Mouse (Mus musculus) midbrain, embryonic 13.5 days (tissue): ENCODE data around the gene Crygb. TPM values are rescaled to one million over a fixed set of nuclear protein-coding genes. Genes with fewer than 3 reads are reported as not detected.

Experiments
- ATAC-seq: fragments of 200-750 bp; cut with Nextera tagmentation; 2 replicates; pipeline ENCODE4 v1.8.0; 2017; ENCODE audit warnings: mild to moderate bottlenecking, moderate TSS enrichment, moderate library complexity
- H3K27ac ChIP-seq: fragments of 300-500 bp; sonication (generic); 2 replicates; pipeline ENCODE4 v1.5.1; 2015; ENCODE audit warnings: inconsistent platforms, mild to moderate bottlenecking, moderate library complexity
- H3K27me3 ChIP-seq: fragments of 300-500 bp; sonication (generic); 2 replicates; pipeline ENCODE4 v1.6.1; 2015; ENCODE audit warnings: mild to moderate bottlenecking, inconsistent platforms
- H3K36me3 ChIP-seq: fragments of 300-500 bp; sonication (generic); 2 replicates; pipeline ENCODE4 v1.6.1; 2015; ENCODE audit warnings: mild to moderate bottlenecking, inconsistent platforms
- H3K4me1 ChIP-seq: fragments of 300-500 bp; sonication (generic); replicated peaks from 2 replicates; pipeline ENCODE4 v1.6.1; 2015; ENCODE audit warnings: inconsistent platforms
- H3K4me2 ChIP-seq: fragments of 300-500 bp; sonication (generic); replicated peaks from 2 replicates; pipeline ENCODE4 v1.6.1; 2015; ENCODE audit warnings: moderate library complexity, mild to moderate bottlenecking, inconsistent platforms
- H3K4me3 ChIP-seq: fragments of 300-500 bp; sonication (generic); replicated peaks from 2 replicates; pipeline ENCODE4 v1.5.1; 2015; ENCODE audit warnings: mild to moderate bottlenecking, inconsistent platforms
- H3K9ac ChIP-seq: fragments of 300-500 bp; sonication (generic); replicated peaks from 2 replicates; pipeline ENCODE4 v1.6.1; 2015; ENCODE audit warnings: mild to moderate bottlenecking, inconsistent platforms
- H3K9me3 ChIP-seq: fragments of 300-500 bp; sonication (generic); 2 replicates; pipeline ENCODE4 v1.6.1; 2016; ENCODE audit warnings: mild to moderate bottlenecking, inconsistent platforms
- WGBS: fragments of 180-500 bp; shearing (Covaris S2); methylation state at CpG from one replicate; pipeline ENCODE4 v1.1.7; 2015; 5-methylcytosine and 5-hydroxymethylcytosine counted together
- polyA plus RNA-seq: library from polyadenylated mRNA; unstranded; fragments of >200 nt; fragmentation: Nextera tagmentation; extraction: Ambion mirVana; gene quantifications from 2 replicates; pipeline ENCODE4 v1.2.1, GENCODE M21; 2015

Gene Crygb
- polyA plus RNA-seq, 1 experiment from 2014 or later: 0.30 TPM

GRCm38 (mm10) chr1:65109196-65109595 is 27.1 kb upstream of the Crygb start:
- no peak for ATAC-seq
- no peak overlapping the region for H3K4me2 ChIP-seq
- no peak overlapping the region for H3K27ac ChIP-seq
- 93% methylated on average over 8 of the region's 8 CpGs for WGBS
- H3K9me3 ChIP-seq: no peaks in the 10 kb centered on the region
- H3K27me3 ChIP-seq: no peaks in the 10 kb centered on the region
- no peak overlapping the region for H3K9ac ChIP-seq
- no peak overlapping the region for H3K4me3 ChIP-seq
- H3K36me3 ChIP-seq: no peaks in the 10 kb centered on the region
- H3K4me1 ChIP-seq: no peaks in the 10 kb centered on the region

DNA sequence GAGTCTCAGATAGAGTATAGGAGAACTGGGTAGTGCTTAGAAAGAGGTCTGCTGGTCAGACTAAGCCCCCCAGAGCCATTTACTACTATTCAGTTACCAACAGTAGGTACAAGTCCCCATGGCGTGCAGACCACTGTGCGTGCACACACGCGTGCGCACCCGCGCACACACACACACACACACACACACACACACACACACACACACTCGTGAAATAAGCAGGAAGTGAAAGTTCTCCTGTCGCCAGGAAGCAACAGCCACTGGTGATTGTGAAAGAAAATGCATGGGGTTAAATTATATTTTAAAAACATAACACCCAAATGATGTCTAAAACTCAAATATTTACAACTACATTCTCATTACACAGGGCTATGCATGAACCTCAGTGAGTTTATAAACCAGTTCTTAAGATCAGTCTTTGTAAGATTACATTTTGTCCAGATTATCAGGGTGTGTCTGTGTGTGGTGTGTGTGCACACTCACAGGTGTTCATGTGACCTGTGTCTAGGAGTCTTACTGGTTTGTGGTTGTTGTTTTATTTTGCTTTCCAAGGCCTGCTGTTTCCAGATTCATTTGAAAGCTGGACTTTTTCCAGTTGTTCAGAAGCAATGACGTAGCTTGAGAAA is 25.7 kb upstream of the Crygb start:
- Histone ChIP-seq H3K9me3 (no peaks in the 10 kb centered on the region), H3K4me3 (no peak overlapping the region), H3K27ac (no peak overlapping the region), H3K4me1 (no peaks in the 10 kb centered on the region), H3K36me3 (no peaks in the 10 kb centered on the region), H3K4me2 (no peak overlapping the region), H3K27me3 (no peaks in the 10 kb centered on the region), H3K9ac (no peak overlapping the region)
- 89% methylated on average over 10 of the region's 10 CpGs for WGBS
- ATAC-seq: no peak

- no peaks in the 10 kb centered on the region for H3K27me3 ChIP-seq
- H3K36me3 ChIP-seq: no peaks in the 10 kb centered on the region
- no peak within 1 kb of the TSS for H3K27ac ChIP-seq
- no peak within 1 kb of the TSS for H3K4me2 ChIP-seq
- no peaks in the 10 kb centered on the region for H3K9me3 ChIP-seq
- H3K4me1 ChIP-seq: no peaks in the 10 kb centered on the region
- ATAC-seq: no peak
- 87% methylated on average over 11 of the region's 11 CpGs for WGBS
- H3K9ac ChIP-seq: no peak within 1 kb of the TSS
- no peak within 1 kb of the TSS for H3K4me3 ChIP-seq
Measured at GRCm38 (mm10) chr1:65103273-65103672, 21.2 kb upstream of the Crygb start, which contains the start of gene Cryga. Cryga (minus strand) TSS chr1:65103373.

- Histone ChIP-seq H3K36me3 (no peaks in the 10 kb centered on the region), H3K27me3 (no peaks in the 10 kb centered on the region), H3K4me2 (no peak overlapping the region), H3K4me1 (no peaks in the 10 kb centered on the region), H3K27ac (no peak overlapping the region), H3K9ac (no peak overlapping the region), H3K9me3 (no peaks in the 10 kb centered on the region), H3K4me3 (no peak overlapping the region)
- no peak for ATAC-seq
- 88% methylated on average over 3 of the region's 3 CpGs for WGBS
Measured at GRCm38 (mm10) chr1:65096953-65097352, 14.9 kb upstream of the Crygb start.

- 91% methylated on average over 3 of the region's 3 CpGs for WGBS
- no peaks in the 10 kb centered on the region for H3K36me3 ChIP-seq
- H3K27ac ChIP-seq: no peak overlapping the region
Measured at GRCm38 (mm10) chr1:65091566-65091965, 9.5 kb upstream of the Crygb start.

GRCm38 (mm10) chr1:65090370-65090769 is 8.3 kb upstream of the Crygb start:
- Histone ChIP-seq H3K4me2 (no peak overlapping the region), H3K4me3 (no peak overlapping the region), H3K4me1 (no peaks in the 10 kb centered on the region), H3K27me3 (no peaks in the 10 kb centered on the region), H3K36me3 (no peaks in the 10 kb centered on the region), H3K9me3 (no peaks in the 10 kb centered on the region), H3K9ac (no peak overlapping the region), H3K27ac (no peak overlapping the region)
- no peak for ATAC-seq
- WGBS: 74% methylated on average over 2 of the region's 2 CpGs

More at GRCm38 (mm10) chr1:65091566-65091965, 9.5 kb upstream of the Crygb start:
- Histone ChIP-seq H3K4me3 (no peak overlapping the region), H3K27me3 (no peaks in the 10 kb centered on the region), H3K4me1 (no peaks in the 10 kb centered on the region), H3K9ac (no peak overlapping the region), H3K4me2 (no peak overlapping the region), H3K9me3 (no peaks in the 10 kb centered on the region)
- no peak for ATAC-seq

GRCm38 (mm10) chr1:65088567-65089356 is 6.7 kb upstream of the Crygb start:
- Histone ChIP-seq H3K4me3 (no peak overlapping the region), H3K36me3 (no peaks in the 10 kb centered on the region), H3K9ac (no peak overlapping the region), H3K27me3 (no peaks in the 10 kb centered on the region), H3K27ac (no peak overlapping the region), H3K4me1 (no peaks in the 10 kb centered on the region), H3K9me3 (no peaks in the 10 kb centered on the region), H3K4me2 (no peak overlapping the region)
- 84% methylated on average over 6 of the region's 6 CpGs for WGBS
- no peak for ATAC-seq

- Histone ChIP-seq H3K27ac (no peak overlapping the region), H3K9me3 (no peaks in the 10 kb centered on the region), H3K27me3 (no peaks in the 10 kb centered on the region), H3K4me2 (no peak overlapping the region), H3K4me1 (no peaks in the 10 kb centered on the region), H3K4me3 (no peak overlapping the region), H3K36me3 (no peaks in the 10 kb centered on the region), H3K9ac (no peak overlapping the region)
- no peak for ATAC-seq
- 20% methylated on average over 5 of the region's 5 CpGs for WGBS
Measured at GRCm38 (mm10) chr1:65075607-65076006, 6.5 kb downstream of the Crygb start.

DNA sequence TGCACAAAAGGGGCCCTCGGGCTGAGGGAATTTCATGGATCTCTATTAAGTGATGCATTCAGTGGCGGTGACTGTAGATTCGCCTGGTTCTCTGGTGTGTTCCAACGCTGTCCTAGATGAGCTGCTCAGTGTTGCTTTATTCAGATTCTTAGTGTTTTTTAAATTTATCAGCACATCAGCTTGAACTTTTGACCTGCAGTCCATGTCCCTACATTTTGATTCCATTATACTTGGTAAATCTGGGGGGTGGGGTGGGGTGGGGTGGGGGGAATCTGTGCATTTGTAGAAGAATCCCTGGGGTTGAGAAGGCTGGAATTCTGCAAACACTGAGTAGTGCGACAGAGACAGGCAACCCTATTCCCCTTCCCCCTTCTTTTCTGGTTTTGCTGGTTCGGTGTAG is 8.5 kb downstream of the Crygb start, which contains the start of gene Crygc:
Gene Crygc (minus strand): TSS at position 101 of the 400 bp plus-strand sequence.
- 55% methylated on average over 6 of the region's 6 CpGs for WGBS
- H3K9ac ChIP-seq: no peak within 1 kb of the TSS
- no peaks in the 10 kb centered on the region for H3K4me1 ChIP-seq
- H3K36me3 ChIP-seq: no peaks in the 10 kb centered on the region
- no peaks in the 10 kb centered on the region for H3K9me3 ChIP-seq
- no peak within 1 kb of the TSS for H3K27ac ChIP-seq
- no peaks in the 10 kb centered on the region for H3K27me3 ChIP-seq
- H3K4me2 ChIP-seq: no peak within 1 kb of the TSS
- no peak within 1 kb of the TSS for H3K4me3 ChIP-seq
- ATAC-seq: no peak

- ATAC-seq: no peak
Measured at GRCm38 (mm10) chr1:65067842-65068241, 14.2 kb downstream of the Crygb start.

GRCm38 (mm10) chr1:65064201-65064600 is 17.9 kb downstream of the Crygb start:
- Histone ChIP-seq H3K4me3 (no peak overlapping the region), H3K27ac (no peak overlapping the region), H3K27me3 (no peaks in the 10 kb centered on the region), H3K36me3 (no peaks in the 10 kb centered on the region), H3K4me2 (no peak overlapping the region), H3K4me1 (no peaks in the 10 kb centered on the region), H3K9ac (no peak overlapping the region), H3K9me3 (no peaks in the 10 kb centered on the region)
- WGBS: 82% methylated on average over 15 of the region's 15 CpGs
- ATAC-seq: no peak

More at GRCm38 (mm10) chr1:65067842-65068241, 14.2 kb downstream of the Crygb start:
- Histone ChIP-seq H3K36me3 (no peaks in the 10 kb centered on the region), H3K4me3 (no peak overlapping the region), H3K27ac (no peak overlapping the region), H3K4me2 (no peak overlapping the region), H3K9me3 (no peaks in the 10 kb centered on the region), H3K4me1 (no peaks in the 10 kb centered on the region), H3K27me3 (no peaks in the 10 kb centered on the region), H3K9ac (no peak overlapping the region)

DNA sequence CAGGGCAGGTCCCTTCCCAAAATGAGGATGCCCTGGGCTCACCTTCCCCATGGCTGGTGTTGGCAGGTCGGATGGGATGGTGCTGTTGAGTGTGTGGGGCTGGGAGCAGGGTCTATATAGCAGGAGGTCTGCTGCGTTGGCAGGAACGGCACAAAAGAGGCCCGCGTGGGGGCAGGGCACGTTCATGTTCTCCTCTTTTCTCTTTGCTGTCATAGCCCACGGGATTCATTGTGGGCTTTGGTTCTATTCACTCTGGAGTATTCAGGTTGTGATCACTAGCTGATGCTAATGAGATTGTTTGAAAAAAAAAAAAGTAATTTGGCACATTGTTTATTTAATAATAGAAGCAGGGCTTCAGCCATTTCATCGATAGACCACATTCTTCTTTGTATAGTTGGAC is 18.7 kb downstream of the Crygb start, which contains the start of gene Crygd:
Gene Crygd (minus strand): TSS at position 101 of the 400 bp plus-strand sequence.
- H3K9me3 ChIP-seq: no peaks in the 10 kb centered on the region
- ATAC-seq: no peak
- no peak within 1 kb of the TSS for H3K4me2 ChIP-seq
- H3K27ac ChIP-seq: no peak within 1 kb of the TSS
- WGBS: 63% methylated on average over 8 of the region's 8 CpGs
- H3K9ac ChIP-seq: no peak within 1 kb of the TSS
- H3K27me3 ChIP-seq: no peaks in the 10 kb centered on the region
- no peaks in the 10 kb centered on the region for H3K36me3 ChIP-seq
- H3K4me1 ChIP-seq: no peaks in the 10 kb centered on the region
- no peak within 1 kb of the TSS for H3K4me3 ChIP-seq
